Mouse (Mus musculus): Measurements from ENCODE around the gene Srrm2.

GRCm38 (mm10) chr17:23802746-23803365 lies 12.5 kb downstream of the Srrm2 start:
- TF ChIP-seq POLR2A (IDR thresholded peaks at IDR 0.05; ENCODE audit: insufficient read length, low read depth) (peak; percentile 88), E2F4 (IDR thresholded peaks at IDR 0.05; ENCODE audit: insufficient read depth) (no peak), TCF12 (IDR thresholded peaks at IDR 0.05; ENCODE audit: insufficient read depth, poor library complexity, severe bottlenecking) (no peak), REST (IDR thresholded peaks at IDR 0.05; ENCODE audit: insufficient read depth, insufficient read length) (peak; percentile 16), MYOD1 (IDR thresholded peaks at IDR 0.05; ENCODE audit: control insufficient read depth in 1 of 3, insufficient read length in 2 of 3, low read depth in 2 of 3) (peak in 1 of 3 experiments; percentile 6), TCF3 (IDR thresholded peaks at IDR 0.05; ENCODE audit: insufficient read length, low read depth) (no peak), MYOG (IDR thresholded peaks at IDR 0.05; ENCODE audit: control insufficient read depth in 1 of 3, insufficient read depth in 1 of 3, insufficient read length in 2 of 3, low read depth in 2 of 3) (no peak), USF1 (IDR thresholded peaks at IDR 0.05; ENCODE audit: low read depth) (no peak)

Measured in myocyte (in vitro differentiated cells).